In the genomic region with DNA sequence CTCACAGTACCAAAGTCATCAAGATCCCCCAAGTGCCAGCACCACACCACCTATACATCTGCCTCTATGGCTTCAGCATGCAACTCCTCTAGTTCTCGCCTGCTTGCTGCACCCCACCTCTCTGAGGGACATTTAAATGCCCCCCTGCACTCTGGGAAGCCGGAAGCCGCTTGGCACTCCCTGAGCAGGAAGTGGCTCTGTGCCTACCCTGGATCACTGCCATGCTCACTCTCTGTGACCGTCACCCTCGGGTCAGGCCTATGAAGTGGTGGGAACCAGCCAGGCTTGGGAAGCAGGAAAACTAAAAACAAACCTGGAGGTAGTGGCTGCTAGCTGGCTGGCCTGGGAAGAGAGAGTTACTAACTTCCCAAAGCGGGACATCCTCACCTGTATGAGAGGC, we compare ENCODE assay signal across 8 mouse cellular contexts.
DNase-seq lines count a peak whose midpoint lies in the region; ATAC-seq and TF ChIP-seq lines count a peak whose summit lies in the region.

No protein-coding gene starts in this region.

- peak overlapping the region; percentile 39; the same call in 1 of the 2 replicates for H3K27ac ChIP-seq in liver, postnatal 0 days (ENCODE audit: low read depth)
- no peak overlapping the region for H3K27ac ChIP-seq in liver, embryonic 12.5 days
- H3K27ac ChIP-seq in kidney, postnatal 0 days, result peak overlapping the region; percentile 92
- H3K27ac ChIP-seq in spleen, adult 2 months (ENCODE audit: insufficient read depth, low read length), result peak overlapping the region; percentile 62

- no peaks in the 10 kb centered on the region for H3K36me3 ChIP-seq in liver, postnatal 0 days (replicated peaks; ENCODE audit: insufficient read depth, low read length)
- H3K36me3 ChIP-seq in liver, embryonic 12.5 days, result no peaks in the 10 kb centered on the region
- no peaks in the 10 kb centered on the region for H3K36me3 ChIP-seq in kidney, postnatal 0 days (ENCODE audit: insufficient read depth, low read length)
- H3K36me3 ChIP-seq in spleen, adult 2 months (ENCODE audit: control insufficient read depth, insufficient read depth, low read length), result no peaks in the 10 kb centered on the region

- no peak for TF ChIP-seq POLR2A in spleen, adult 2 months (IDR thresholded peaks at IDR 0.05; ENCODE audit: low read depth, low read length)

- ATAC-seq in liver, postnatal 0 days, result no peak
- no peak for ATAC-seq in liver, embryonic 12.5 days
- peak; percentile 83 for ATAC-seq in kidney, postnatal 0 days (replicated peaks; ENCODE audit: low FRiP score, low read depth)
- ATAC-seq in erythroblast, adult 5-6 weeks (replicated peaks; ENCODE audit: low FRiP score, poor library complexity, severe bottlenecking), result no peak
- no peak for ATAC-seq in inflammation-experienced regulatory T-cells, adult 6 months

- H3K4me1 ChIP-seq in liver, postnatal 0 days (ENCODE audit: insufficient read depth), result peaks cover 48% of the 10 kb centered on the region
- peaks cover 45% of the 10 kb centered on the region for H3K4me1 ChIP-seq in liver, embryonic 12.5 days
- H3K4me1 ChIP-seq in kidney, postnatal 0 days (replicated peaks; ENCODE audit: insufficient read depth, low read length), result peaks cover 38% of the 10 kb centered on the region
- H3K4me1 ChIP-seq in spleen, adult 2 months (ENCODE audit: control insufficient read depth, insufficient read depth, insufficient read length), result peaks cover 54% of the 10 kb centered on the region; the same call in 1 of the 2 replicates

- no peak overlapping the region for H3K4me2 ChIP-seq in liver, postnatal 0 days (ENCODE audit: low read depth, low read length)
- no peak overlapping the region for H3K4me2 ChIP-seq in liver, embryonic 12.5 days
- no peak overlapping the region for H3K4me2 ChIP-seq in kidney, postnatal 0 days (ENCODE audit: low read length)

- WGBS in liver, postnatal 0 days (ENCODE audit: insufficient replicate concordance), result 67% methylated on average over 6 of the region's 6 CpGs
- WGBS in liver, embryonic 12.5 days (ENCODE audit: insufficient replicate concordance), result 76% methylated on average over 6 of the region's 6 CpGs
- WGBS in kidney, postnatal 0 days, result 29% methylated on average over 6 of the region's 6 CpGs
- WGBS in spleen, adult 2 months, result 20% methylated on average over 6 of the region's 6 CpGs

- H3K9me3 ChIP-seq in liver, postnatal 0 days (ENCODE audit: low read length), result no peaks in the 10 kb centered on the region
- no peaks in the 10 kb centered on the region for H3K9me3 ChIP-seq in liver, embryonic 12.5 days (replicated peaks)
- H3K9me3 ChIP-seq in kidney, postnatal 0 days (replicated peaks; ENCODE audit: low read length), result no peaks in the 10 kb centered on the region

- peak; percentile 54 to 59 for DNase-seq in cerebellum, postnatal 10 days
- DNase-seq in cerebellum, adult 8-10 months, result no peak
- peak; percentile 32 for DNase-seq in liver, postnatal 0 days
- DNase-seq in kidney, postnatal 0 days (ENCODE audit: low spot score), result peak; percentile 68
- peak in 1 of 2 experiments; percentile 55 for DNase-seq in spleen, adult 2 months (ENCODE audit: low read depth in 1 of 2, low spot score in 2 of 2)

- TF ChIP-seq EP300 in liver, postnatal 0 days (IDR thresholded peaks at IDR 0.05; ENCODE audit: low read depth), result no peak

- no peaks in the 10 kb centered on the region for H3K27me3 ChIP-seq in liver, postnatal 0 days (ENCODE audit: insufficient read depth, low read length)
- H3K27me3 ChIP-seq in liver, embryonic 12.5 days (replicated peaks), result no peaks in the 10 kb centered on the region
- H3K27me3 ChIP-seq in kidney, postnatal 0 days (ENCODE audit: insufficient read depth, low read length), result no peaks in the 10 kb centered on the region
- H3K27me3 ChIP-seq in spleen, adult 2 months (ENCODE audit: control insufficient read depth, insufficient read depth, low read length), result no peaks in the 10 kb centered on the region

- no peak overlapping the region for H3K4me3 ChIP-seq in liver, postnatal 0 days (ENCODE audit: low read depth, low read length)
- H3K4me3 ChIP-seq in liver, embryonic 12.5 days, result no peak overlapping the region
- no peak overlapping the region for H3K4me3 ChIP-seq in kidney, postnatal 0 days (replicated peaks; ENCODE audit: low read depth, low read length)
- no peak overlapping the region for H3K4me3 ChIP-seq in spleen, adult 2 months (ENCODE audit: extremely low read depth, insufficient read depth, insufficient read length)

- H3K9ac ChIP-seq in liver, postnatal 0 days (replicated peaks), result peak overlapping the region; percentile 21; the same call in 1 of the 2 replicates
- H3K9ac ChIP-seq in liver, embryonic 12.5 days, result no peak overlapping the region
- no peak overlapping the region for H3K9ac ChIP-seq in kidney, postnatal 0 days (ENCODE audit: low read depth, low read length)

- no peak for TF ChIP-seq CTCF in liver, postnatal 0 days (IDR thresholded peaks at IDR 0.05; ENCODE audit: low read depth)
- no peak for TF ChIP-seq CTCF in kidney, postnatal 0 days (IDR thresholded peaks at IDR 0.05; ENCODE audit: low read depth)
- TF ChIP-seq CTCF in spleen, adult 2 months (IDR thresholded peaks at IDR 0.05; ENCODE audit: extremely low read depth, insufficient read depth, insufficient read length, insufficient replicate concordance), result no peak
